ENCODE assay signal across 9 mouse cellular contexts in genomic region chr10:71159676-71160235, GRCm38 (mm10). TPM values are rescaled to one million over a fixed set of nuclear protein-coding genes. Genes with fewer than 3 reads are reported as not detected.
A peak's percentile ranks its signal among the peaks of the same experiment; 100 is the strongest.
DNase-seq lines count a peak whose midpoint lies in the region; ATAC-seq and TF ChIP-seq lines count a peak whose summit lies in the region.
"Had no signal": no experiment of that assay in that cellular context is flagged by ENCODE, and none has a peak within 500 bp of the region (broad histone marks: within the 10 kb centered on the region; RNA-seq: fewer than 3 reads in every experiment).

Gene Bicc1 (minus strand): TSS chr10:71159700.

- no peak for TF ChIP-seq EP300 in heart, postnatal 0 days (IDR thresholded peaks at IDR 0.05; ENCODE audit: low read depth)

- H3K27me3 ChIP-seq in E14TG2a.4 (ENCODE audit: insufficient read depth, low read length): peaks cover 81% of the 10 kb centered on the region
- peaks cover 48% of the 10 kb centered on the region for H3K27me3 ChIP-seq in forebrain, embryonic 10.5 days (ENCODE audit: poor library complexity, severe bottlenecking)
- H3K27me3 ChIP-seq in heart, postnatal 0 days (ENCODE audit: control insufficient read depth, insufficient read depth, low read length): peaks cover 8% of the 10 kb centered on the region; the same call in 1 of the 2 replicates
- H3K27me3 ChIP-seq in stomach, embryonic 14.5 days (ENCODE audit: control insufficient read depth, insufficient read depth, low read length): no peaks in the 10 kb centered on the region

- no peaks in the 10 kb centered on the region for H3K9me3 ChIP-seq in E14TG2a.4 (ENCODE audit: low read length)
- 0 out of 2 replicates have a peak, but pooled peaks cover 4% of the 10 kb centered on the region for H3K9me3 ChIP-seq in forebrain, embryonic 10.5 days
- no peaks in the 10 kb centered on the region for H3K9me3 ChIP-seq in heart, postnatal 0 days (replicated peaks; ENCODE audit: control insufficient read depth, low read length)
- H3K9me3 ChIP-seq in stomach, embryonic 14.5 days (ENCODE audit: control insufficient read depth, low read depth, low read length): no peaks in the 10 kb centered on the region

- H3K4me1 ChIP-seq in E14TG2a.4 (replicated peaks; ENCODE audit: low read depth, low read length): peaks cover 15% of the 10 kb centered on the region
- peaks cover 16% of the 10 kb centered on the region for H3K4me1 ChIP-seq in forebrain, embryonic 10.5 days
- H3K4me1 ChIP-seq in heart, postnatal 0 days (ENCODE audit: control insufficient read depth, insufficient read depth): 0 out of 2 replicates have a peak, but pooled peaks cover 4% of the 10 kb centered on the region
- 0 out of 2 replicates have a peak, but pooled peaks cover 5% of the 10 kb centered on the region for H3K4me1 ChIP-seq in stomach, embryonic 14.5 days (ENCODE audit: control insufficient read depth, insufficient read depth, low read length)

- TF ChIP-seq CTCF in E14TG2a.4 (conservative IDR thresholded peaks at IDR 0.05; ENCODE audit: low read length): no peak
- no peak for TF ChIP-seq CTCF in heart, postnatal 0 days (IDR thresholded peaks at IDR 0.05; ENCODE audit: low read depth)

- peak within 1 kb of the TSS; percentile 76 for H3K9ac ChIP-seq in heart, postnatal 0 days (replicated peaks; ENCODE audit: low read depth, low read length)
- peak within 1 kb of the TSS; percentile 81 for H3K9ac ChIP-seq in stomach, embryonic 14.5 days (replicated peaks; ENCODE audit: low read depth, low read length)

- peak within 1 kb of the TSS; percentile 84 for H3K4me3 ChIP-seq in E14TG2a.4 (replicated peaks; ENCODE audit: low read length)
- peak within 1 kb of the TSS; percentile 75 for H3K4me3 ChIP-seq in forebrain, embryonic 10.5 days
- H3K4me3 ChIP-seq in heart, postnatal 0 days (ENCODE audit: low read depth, low read length): peak within 1 kb of the TSS; percentile 83
- peak within 1 kb of the TSS; percentile 63 for H3K4me3 ChIP-seq in stomach, embryonic 14.5 days (ENCODE audit: low read depth, low read length)

- peak within 1 kb of the TSS; percentile 99 for H3K4me2 ChIP-seq in heart, postnatal 0 days (ENCODE audit: low read depth, low read length)
- H3K4me2 ChIP-seq in stomach, embryonic 14.5 days (replicated peaks; ENCODE audit: low read depth, low read length): peak within 1 kb of the TSS; percentile 83

- 5% methylated on average over 62 of the region's 69 CpGs for WGBS in forebrain, embryonic 10.5 days
- 2% methylated on average over 46 of the region's 69 CpGs for WGBS in heart, postnatal 0 days
- WGBS in stomach, embryonic 14.5 days: 1% methylated on average over 23 of the region's 69 CpGs

- peak; percentile 81 for DNase-seq in NIH3T3 (ENCODE audit: low read depth)
- DNase-seq in forebrain, embryonic 10.5 days (ENCODE audit: extremely low spot score, low spot score): peak; percentile 45
- DNase-seq in heart, postnatal 0 days (ENCODE audit: low spot score): peak; percentile 47
- DNase-seq in kidney, postnatal 4 days: peak; percentile 74 to 83
- no peak for DNase-seq in spleen, adult 12 weeks (ENCODE audit: low spot score)

- no peaks in the 10 kb centered on the region for H3K36me3 ChIP-seq in E14TG2a.4 (ENCODE audit: insufficient read depth, low read length)
- H3K36me3 ChIP-seq in forebrain, embryonic 10.5 days (replicated peaks): no peaks in the 10 kb centered on the region
- no peaks in the 10 kb centered on the region for H3K36me3 ChIP-seq in heart, postnatal 0 days (replicated peaks; ENCODE audit: control insufficient read depth, insufficient read depth, low read length)
- no peaks in the 10 kb centered on the region for H3K36me3 ChIP-seq in stomach, embryonic 14.5 days (ENCODE audit: control insufficient read depth, insufficient read depth, low read length)

- peak within 1 kb of the TSS; percentile 84 for H3K27ac ChIP-seq in forebrain, embryonic 10.5 days
- peak within 1 kb of the TSS; percentile 71 for H3K27ac ChIP-seq in heart, postnatal 0 days (ENCODE audit: low read depth)
- H3K27ac ChIP-seq in stomach, embryonic 14.5 days (ENCODE audit: low read length): peak within 1 kb of the TSS; percentile 67

- ATAC-seq in heart, postnatal 0 days (ENCODE audit: insufficient read depth, low read depth): peak; percentile 90
- ATAC-seq in megakaryocyte progenitor cell, adult 5-6 weeks (replicated peaks; ENCODE audit: poor library complexity): peak; percentile 14; the same call in 1 of the 2 replicates
- ATAC-seq in stomach, embryonic 14.5 days (ENCODE audit: insufficient number of reproducible peaks, insufficient read depth, low FRiP score, low read depth): peak; percentile 92

RNA-seq across cellular contexts. Expression of gene Bicc1, which starts in this region (rescaled TPM):
- 2.7 and 3.1 TPM in 2 replicates for polyA plus RNA-seq in forebrain, embryonic 10.5 days (2016; fragmentation: Nextera tagmentation; extraction: Ambion mirVana)
- total RNA-seq in heart, postnatal 0 days (2014; rRNA removed; ENCODE audit: low replicate concordance): 12.3 and 13.3 TPM in 2 replicates
- 11.3 and 12.3 TPM in 2 replicates for polyA plus RNA-seq in heart, postnatal 0 days (2015; fragmentation: Nextera tagmentation; extraction: Ambion mirVana)
- total RNA-seq in megakaryocyte progenitor cell, adult 5-6 weeks (2015): not detected in 2 replicates
- not detected in 2 replicates for total RNA-seq in megakaryocyte progenitor cell, adult 5-6 weeks (2017)
- polyA plus RNA-seq in stomach, embryonic 14.5 days (2014; fragmentation: Nextera tagmentation; extraction: Ambion mirVana): 23.5 and 27.5 TPM in 2 replicates
- total RNA-seq: common myeloid progenitor, adult 5-6 weeks had no signal

Comparison
In these comparisons a context has a peak if more than half of its experiments do, and no peak if none do; other contexts are left out.
1. RNA of gene Bicc1 (total RNA-seq): 12.3 to 13.3 TPM in heart, postnatal 0 days; not detected in megakaryocyte progenitor cell, adult 5-6 weeks; every median in the first group is over 10 times any median in the second.
2. Peak in ATAC-seq in megakaryocyte progenitor cell, adult 5-6 weeks; RNA of the gene not detected or under 1 TPM.
3. ATAC-seq: peak in every context shown above with its lines; median percentile 92 in stomach, embryonic 14.5 days; 90 in heart, postnatal 0 days; 14 in megakaryocyte progenitor cell, adult 5-6 weeks.
4. Peak in every context shown above with its lines, with median percentiles within 50 percentile points of each other: H3K4me3 ChIP-seq and H3K27ac ChIP-seq.